Mouse (Mus musculus): ENCODE results near the gene Mrpl42.

Gene Mrpl42

GRCm38 (mm10) chr10:95458050-95458806 lies 43.5 kb downstream of the Mrpl42 start:
- peak in 1 of 2 experiments; percentile 54 for DNase-seq (ENCODE audit: low spot score in 2 of 2)

GRCm38 (mm10) chr10:95457367-95458049 lies 44.2 kb downstream of the Mrpl42 start:
- no peak for DNase-seq (ENCODE audit: low spot score in 2 of 2)

- no peak for DNase-seq (ENCODE audit: low spot score in 2 of 2)
Measured at GRCm38 (mm10) chr10:95456103-95456502, 45.6 kb downstream of the Mrpl42 start.

- no peak for DNase-seq (ENCODE audit: low spot score in 2 of 2)
Measured at GRCm38 (mm10) chr10:95453282-95453681, 48.5 kb downstream of the Mrpl42 start.

- no peak for DNase-seq (ENCODE audit: low spot score in 2 of 2)
Measured at GRCm38 (mm10) chr10:95449033-95449432, 52.7 kb downstream of the Mrpl42 start.

GRCm38 (mm10) chr10:95447954-95448353 lies 53.8 kb downstream of the Mrpl42 start:
- no peak for DNase-seq (ENCODE audit: low spot score in 2 of 2)

GRCm38 (mm10) chr10:95445104-95446056 lies 56.4 kb downstream of the Mrpl42 start:
- DNase-seq (ENCODE audit: low spot score in 2 of 2): no peak

GRCm38 (mm10) chr10:95442334-95442733 lies 59.4 kb downstream of the Mrpl42 start:
- DNase-seq (ENCODE audit: low spot score in 2 of 2): no peak

- no peak for DNase-seq (ENCODE audit: low spot score in 2 of 2)
Measured at GRCm38 (mm10) chr10:95440566-95440965, 61.2 kb downstream of the Mrpl42 start.

- no peak for DNase-seq (ENCODE audit: low spot score in 2 of 2)
Measured at GRCm38 (mm10) chr10:95439718-95440339, 61.9 kb downstream of the Mrpl42 start.

GRCm38 (mm10) chr10:95438941-95439340 lies 62.8 kb downstream of the Mrpl42 start:
- no peak for DNase-seq (ENCODE audit: low spot score in 2 of 2)
